Mouse (Mus musculus): Measurements from ENCODE around the gene Egfr. TPM values are rescaled to one million over a fixed set of nuclear protein-coding genes. Genes with fewer than 3 reads are reported as not detected.

Gene Egfr
- total and polyA plus RNA-seq, 3 experiments, result 0.26 TPM; not detected in 2

GRCm38 (mm10) chr11:16751457-16751982 is 483 bp upstream of the Egfr start:
- Histone ChIP-seq H3K27ac (ENCODE audit: insufficient read depth, low read depth) (no peak overlapping the region), H3K9me3 (replicated peaks; ENCODE audit: low read length) (no peaks in the 10 kb centered on the region), H3K4me1 (ENCODE audit: control insufficient read depth in 1 of 2, insufficient read depth in 2 of 2) (no peaks in the 10 kb centered on the region), H3K9ac (ENCODE audit: insufficient read depth, low read depth) (no peak overlapping the region), H3K79me2 (replicated peaks; ENCODE audit: control insufficient read depth, extremely low read depth, insufficient read depth, poor library complexity, severe bottlenecking) (no peaks in the 10 kb centered on the region), H3K4me2 (ENCODE audit: insufficient read depth, low read depth, poor library complexity, severe bottlenecking) (no peak overlapping the region), H3K36me3 (replicated peaks in 1 of 2; ENCODE audit: control insufficient read depth in 1 of 2, insufficient read depth in 1 of 2, low read length in 1 of 2) (no peaks in the 10 kb centered on the region), H3K27me3 (replicated peaks) (no peaks in the 10 kb centered on the region), H3K4me3 (replicated peaks in 1 of 3; ENCODE audit: low read depth in 2 of 3, low read length in 2 of 3, poor library complexity in 1 of 3) (no peak overlapping the region)
- dilution Hi-C loops (cut with MboI; ENCODE audit: extremely low pct_ligation_motif_present, extremely low pct_unique_long_range_greater_than_20kb, low sequenced_read_pairs), result no loop called here
- no peak for TF ChIP-seq NELFE (IDR thresholded peaks at IDR 0.05; ENCODE audit: low read depth, low read length)
- TF ChIP-seq NRF1 (IDR thresholded peaks at IDR 0.05; ENCODE audit: low read depth, low read length), result no peak
- TF ChIP-seq MEF2A (IDR thresholded peaks at IDR 0.05; ENCODE audit: borderline replicate concordance, low read depth, low read length), result no peak
- no peak for TF ChIP-seq USF2 (conservative IDR thresholded peaks at IDR 0.05; ENCODE audit: low read depth, low read length)
- DNase-seq (ENCODE audit: extremely low read depth), result no peak
- in situ Hi-C loops (cut with MboI; ENCODE audit: low pct_ligation_motif_present, low pct_unique_long_range_greater_than_20kb, low sequenced_read_pairs), result no loop called here

- H3K27me3 ChIP-seq (replicated peaks), result no peaks in the 10 kb centered on the region
- H3K79me2 ChIP-seq (replicated peaks; ENCODE audit: control insufficient read depth, extremely low read depth, insufficient read depth, poor library complexity, severe bottlenecking), result no peaks in the 10 kb centered on the region
- no peak overlapping the region for H3K4me2 ChIP-seq (ENCODE audit: insufficient read depth, low read depth, poor library complexity, severe bottlenecking)
- H3K9me3 ChIP-seq (replicated peaks; ENCODE audit: low read length), result no peaks in the 10 kb centered on the region
- H3K4me1 ChIP-seq (ENCODE audit: control insufficient read depth in 1 of 2, insufficient read depth in 2 of 2), result no peaks in the 10 kb centered on the region
- H3K27ac ChIP-seq (ENCODE audit: insufficient read depth, low read depth), result no peak overlapping the region
- no peak overlapping the region for H3K9ac ChIP-seq (ENCODE audit: insufficient read depth, low read depth)
- in situ Hi-C loops (cut with MboI; ENCODE audit: low pct_ligation_motif_present, low pct_unique_long_range_greater_than_20kb, low sequenced_read_pairs) (no loop called here), dilution Hi-C loops (cut with MboI; ENCODE audit: extremely low pct_ligation_motif_present, extremely low pct_unique_long_range_greater_than_20kb, low sequenced_read_pairs) (no loop called here)
- no peaks in the 10 kb centered on the region for H3K36me3 ChIP-seq (replicated peaks in 1 of 2; ENCODE audit: control insufficient read depth in 1 of 2, insufficient read depth in 1 of 2, low read length in 1 of 2)
- H3K4me3 ChIP-seq (replicated peaks in 1 of 3; ENCODE audit: low read depth in 2 of 3, low read length in 2 of 3, poor library complexity in 1 of 3), result no peak overlapping the region
- no peak for DNase-seq (ENCODE audit: extremely low read depth)
- TF ChIP-seq BHLHE40 (IDR thresholded peaks at IDR 0.05; ENCODE audit: low read depth, low read length), result no peak
- no peak for TF ChIP-seq GABPA (IDR thresholded peaks at IDR 0.05; ENCODE audit: insufficient replicate concordance, low read depth, low read length)
- no peak for TF ChIP-seq ETS1 (conservative IDR thresholded peaks at IDR 0.05; ENCODE audit: low read depth, low read length)
- no peak for TF ChIP-seq TCF12 (IDR thresholded peaks at IDR 0.05; ENCODE audit: low read depth, low read length)
- TF ChIP-seq MAX (IDR thresholded peaks at IDR 0.05; ENCODE audit: low read length), result no peak
- no peak for TF ChIP-seq NRF1 (IDR thresholded peaks at IDR 0.05; ENCODE audit: low read depth, low read length)
- TF ChIP-seq ZMIZ1 (IDR thresholded peaks at IDR 0.05; ENCODE audit: low read depth, low read length), result no peak
- TF ChIP-seq POLR2AphosphoS2 (IDR thresholded peaks at IDR 0.05; ENCODE audit: low read depth, low read length), result no peak
- TF ChIP-seq KAT2A (IDR thresholded peaks at IDR 0.05; ENCODE audit: insufficient replicate concordance, low read length), result no peak
- TF ChIP-seq MAZ (IDR thresholded peaks at IDR 0.05; ENCODE audit: low read depth, low read length), result no peak
- no peak for TF ChIP-seq IRF4 (IDR thresholded peaks at IDR 0.05; ENCODE audit: low read depth, low read length)
- TF ChIP-seq CHD1 (IDR thresholded peaks at IDR 0.05; ENCODE audit: low read depth, low read length), result no peak
These were observed 548 bp downstream of the Egfr start for GRCm38 (mm10) chr11:16752349-16753153.

Measured in CH12.LX (cell line).